Mouse (Mus musculus) inflammation-experienced regulatory T-cells (primary cell): ENCODE results near the gene Fam45a. TPM values are rescaled to one million over a fixed set of nuclear protein-coding genes. Genes with fewer than 3 reads are reported as not detected.

Experiments
- polyA plus RNA-seq, 2 experiments: library from polyadenylated mRNA; unstranded; fragments of 100-300 nt; shearing (Covaris generic); gene quantifications; one replicate each; pipeline ENCODE4 v1.2.1; 2017

Gene Fam45a
- polyA plus RNA-seq, result 10 to 100 TPM; 44.6 to 44.7 TPM

GRCm38 (mm10) chr19:60811098-60812035 lies at the start of gene Fam45a:
Fam45a (plus strand) TSS chr19:60811585.

GRCm38 (mm10) chr19:60790551-60791161 lies 20.7 kb upstream of the Fam45a start, which contains the start of gene Eif3a:
Eif3a (minus strand) TSS chr19:60790658.

GRCm38 (mm10) chr19:60860868-60861700 lies 49.7 kb downstream of the Fam45a start, which contains the start of gene Sfxn4:
Sfxn4 (minus strand) TSS chr19:60861479.

GRCm38 (mm10) chr19:60874064-60874694 lies 62.8 kb downstream of the Fam45a start, which contains the start of gene Prdx3:
Prdx3 (minus strand) TSS chr19:60874556.

Other genes with a start within 250 kb of the Fam45a start
- gene Cacul1, start 230.6 kb upstream of the Fam45a start, polyA plus RNA-seq, result 10 to 100 TPM; 32.8 to 44.0 TPM
- 10 to 100 TPM in 1 of 2 experiments, 1 to 10 TPM in 1; 5.4 to 15.4 TPM for gene Nanos1, start 55.6 kb upstream of the Fam45a start, polyA plus RNA-seq
- gene Eif3a, start 20.9 kb upstream of the Fam45a start, polyA plus RNA-seq, result 100 to 1,000 TPM in 1 of 2 experiments, 10 to 100 TPM in 1; 99.7 to 108 TPM
- gene Sfxn4, start 49.9 kb downstream of the Fam45a start, polyA plus RNA-seq, result 1 to 10 TPM; 5.4 to 6.0 TPM
- gene Prdx3, start 63.0 kb downstream of the Fam45a start, polyA plus RNA-seq, result 10 to 100 TPM; 93.5 to 94.3 TPM
- gene Grk5, start 78.2 kb downstream of the Fam45a start, polyA plus RNA-seq, result 1 to 10 TPM; 3.0 to 3.3 TPM